ENCODE assay signal across 8 mouse cellular contexts in genomic region chr2:178412598-178412997, GRCm38 (mm10). TPM values are rescaled to one million over a fixed set of nuclear protein-coding genes. Genes with fewer than 3 reads are reported as not detected.
A peak's percentile ranks its signal among the peaks of the same experiment; 100 is the strongest.
DNase-seq lines count a peak whose midpoint lies in the region; ATAC-seq and TF ChIP-seq lines count a peak whose summit lies in the region.
"Had no signal": no experiment of that assay in that cellular context is flagged by ENCODE, and none has a peak within 500 bp of the region (broad histone marks: within the 10 kb centered on the region; RNA-seq: fewer than 3 reads in every experiment).

No protein-coding gene starts in this region.

- no peak overlapping the region for H3K4me3 ChIP-seq in limb, embryonic 12.5 days (replicated peaks)
- no peak overlapping the region for H3K4me3 ChIP-seq in stomach, postnatal 0 days (ENCODE audit: low read depth, low read length)
- H3K4me3 ChIP-seq: erythroblast, embryonic 14.5 days had no signal

- peaks cover 2% of the 10 kb centered on the region; the same call in 1 of the 2 replicates for H3K9me3 ChIP-seq in limb, embryonic 12.5 days
- H3K9me3 ChIP-seq in stomach, postnatal 0 days (ENCODE audit: control insufficient read depth, low read length), result no peaks in the 10 kb centered on the region

- H3K36me3 ChIP-seq in limb, embryonic 12.5 days, result no peaks in the 10 kb centered on the region
- H3K36me3 ChIP-seq in stomach, postnatal 0 days (ENCODE audit: control insufficient read depth, insufficient read depth, low read length), result no peaks in the 10 kb centered on the region

- H3K9ac ChIP-seq in limb, embryonic 12.5 days (replicated peaks), result no peak overlapping the region
- no peak overlapping the region for H3K9ac ChIP-seq in stomach, postnatal 0 days (ENCODE audit: low read length)

- peaks cover 39% of the 10 kb centered on the region for H3K27me3 ChIP-seq in limb, embryonic 12.5 days
- no peaks in the 10 kb centered on the region for H3K27me3 ChIP-seq in stomach, postnatal 0 days (ENCODE audit: control insufficient read depth, insufficient read depth, low read length)

- 66% methylated on average over 6 of the region's 6 CpGs for WGBS in limb, embryonic 12.5 days
- WGBS in stomach, postnatal 0 days, result 47% methylated on average over 6 of the region's 6 CpGs

- no peak for TF ChIP-seq CTCF in stomach, postnatal 0 days (IDR thresholded peaks at IDR 0.05; ENCODE audit: low read depth)

- peak; percentile 74 for DNase-seq in right cerebral cortex, adult 18-20 months
- no peak for DNase-seq in right cerebral cortex, postnatal 25 days
- DNase-seq in heart, adult 8-10 months (ENCODE audit: low spot score), result peak; percentile 71
- DNase-seq in stomach, postnatal 0 days (ENCODE audit: low spot score), result peak; percentile 13
- no peak for DNase-seq in cerebellum, postnatal 36 days
- no peak for DNase-seq in ovary, postnatal 36 days (ENCODE audit: low spot score)

- H3K27ac ChIP-seq in limb, embryonic 12.5 days, result no peak overlapping the region
- no peak overlapping the region for H3K27ac ChIP-seq in stomach, postnatal 0 days (replicated peaks)

- H3K4me1 ChIP-seq in limb, embryonic 12.5 days (replicated peaks), result peaks cover 27% of the 10 kb centered on the region
- peaks cover 7% of the 10 kb centered on the region; the same call in 1 of the 2 replicates for H3K4me1 ChIP-seq in stomach, postnatal 0 days (replicated peaks; ENCODE audit: control insufficient read depth, insufficient read depth)

- no peak for TF ChIP-seq EP300 in stomach, postnatal 0 days (optimal IDR thresholded peaks at IDR 0.05)

- no peak for ATAC-seq in limb, embryonic 12.5 days (ENCODE audit: insufficient number of reproducible peaks, insufficient read depth, low FRiP score, low TSS enrichment, low read depth)
- ATAC-seq in stomach, postnatal 0 days (ENCODE audit: low FRiP score, low TSS enrichment), result no peak

- H3K4me2 ChIP-seq in limb, embryonic 12.5 days, result 0 out of 2 replicates have a peak overlapping the region, but pooled peaks have one; percentile 98
- H3K4me2 ChIP-seq in stomach, postnatal 0 days (replicated peaks; ENCODE audit: low read depth), result no peak overlapping the region; the same call in 1 of the 2 replicates

RNA-seq across cellular contexts. Expression of gene Ppp1r3d, which starts 1.7 kb away (rescaled TPM):
- total RNA-seq in heart, adult 8-10 months (2022), result 10 to 100 TPM; 12.9 to 16.3 (median 14.8) TPM
- 3.5 and 3.9 TPM in 2 replicates for polyA plus RNA-seq in limb, embryonic 12.5 days (2016; fragmentation: Nextera tagmentation; extraction: Ambion mirVana)
- polyA plus RNA-seq in stomach, postnatal 0 days (2015; fragmentation: Nextera tagmentation; extraction: Ambion mirVana), result 2.8 and 3.3 TPM in 2 replicates

RNA-seq across cellular contexts. Expression of gene Fam217b, which starts 1.7 kb away (rescaled TPM):
- 10 to 100 TPM; 11.1 to 14.3 (median 12.6) TPM for total RNA-seq in heart, adult 8-10 months (2022)
- polyA plus RNA-seq in limb, embryonic 12.5 days (2016; fragmentation: Nextera tagmentation; extraction: Ambion mirVana), result 4.3 and 4.6 TPM in 2 replicates
- 2.9 and 3.6 TPM in 2 replicates for polyA plus RNA-seq in stomach, postnatal 0 days (2015; fragmentation: Nextera tagmentation; extraction: Ambion mirVana)
- polyA plus RNA-seq: erythroblast, embryonic 14.5 days had no signal

RNA-seq across cellular contexts. Expression of gene Sycp2, which starts 5.1 kb away (rescaled TPM):
- total RNA-seq in heart, adult 8-10 months (2022), result 1 to 10 TPM in 3 of 4 experiments, under 1 TPM in 1; 0.63 to 2.3 (median 1.4) TPM
- 0.05 and 0.08 TPM in 2 replicates for polyA plus RNA-seq in limb, embryonic 12.5 days (2016; fragmentation: Nextera tagmentation; extraction: Ambion mirVana)
- polyA plus RNA-seq in stomach, postnatal 0 days (2015; fragmentation: Nextera tagmentation; extraction: Ambion mirVana), result 0.02 TPM in 1 of 2 replicates, not detected in the other
- polyA plus RNA-seq: erythroblast, embryonic 14.5 days had no signal

RNA-seq across cellular contexts. Expression of gene Cdh26, which starts 17.7 kb away (rescaled TPM):
- not detected for total RNA-seq in heart, adult 8-10 months (2022)
- polyA plus RNA-seq in limb, embryonic 12.5 days (2016; fragmentation: Nextera tagmentation; extraction: Ambion mirVana), result 0.21 and 0.46 TPM in 2 replicates
- 0.38 and 0.39 TPM in 2 replicates for polyA plus RNA-seq in stomach, postnatal 0 days (2015; fragmentation: Nextera tagmentation; extraction: Ambion mirVana)
- polyA plus RNA-seq: erythroblast, embryonic 14.5 days had no signal

Comparison
In these comparisons a context has a peak if more than half of its experiments do, and no peak if none do; other contexts are left out.
1. DNase-seq: peak in right cerebral cortex, adult 18-20 months (single experiment), heart, adult 8-10 months (single experiment) and stomach, postnatal 0 days (single experiment); none in right cerebral cortex, postnatal 25 days (single experiment), cerebellum, postnatal 36 days (0 of 2) and ovary, postnatal 36 days (single experiment).